Mouse (Mus musculus) brain, adult 2 months (tissue): ENCODE results near the gene Riox2.
"Not testable (repeated sequence)": the region's sequence is repeated elsewhere in the genome, so short reads cannot be mapped to it uniquely, and the experiment has no call there.

Experiments used
- DNase-seq: peaks from one replicate; pipeline ENCODE4 v3.0.0; 2011; ENCODE audit warnings: low read depth, low spot score

Gene Riox2

DNA sequence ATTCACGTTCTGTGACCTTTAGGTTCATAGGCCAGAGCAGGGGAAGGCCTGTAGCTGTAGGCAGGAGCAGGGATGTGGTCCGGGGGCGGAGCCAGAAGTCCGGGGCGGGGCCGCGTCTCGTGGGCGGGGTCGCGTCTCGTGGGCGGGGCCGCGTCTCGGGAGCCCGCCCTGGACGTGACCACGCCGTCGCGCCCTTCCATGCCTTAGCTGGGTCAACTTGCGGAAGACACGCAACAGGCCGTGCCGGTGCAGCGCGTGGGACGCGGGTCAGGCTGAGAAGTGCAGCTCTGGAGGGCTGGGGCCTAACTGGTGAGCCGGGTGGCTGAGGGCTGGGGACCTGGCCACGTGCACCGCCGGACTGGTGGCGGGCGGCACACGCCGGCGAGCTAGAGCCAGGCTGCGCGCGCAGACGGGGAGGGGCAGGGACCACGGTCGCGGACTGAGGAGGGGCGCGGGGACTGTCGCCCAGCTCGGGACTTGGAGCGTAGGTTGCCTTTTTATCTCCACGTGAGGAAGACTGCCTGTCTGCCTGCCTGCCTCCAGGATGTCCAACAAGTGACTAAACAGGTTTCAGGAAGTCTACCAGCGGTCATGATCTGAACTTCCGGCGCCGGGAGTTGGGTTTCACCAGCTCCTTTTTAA is at the start of gene Riox2:
Gene Riox2 (plus strand): TSS at position 139 of the 642 bp plus-strand sequence.
- peak; percentile 66 for DNase-seq

DNA sequence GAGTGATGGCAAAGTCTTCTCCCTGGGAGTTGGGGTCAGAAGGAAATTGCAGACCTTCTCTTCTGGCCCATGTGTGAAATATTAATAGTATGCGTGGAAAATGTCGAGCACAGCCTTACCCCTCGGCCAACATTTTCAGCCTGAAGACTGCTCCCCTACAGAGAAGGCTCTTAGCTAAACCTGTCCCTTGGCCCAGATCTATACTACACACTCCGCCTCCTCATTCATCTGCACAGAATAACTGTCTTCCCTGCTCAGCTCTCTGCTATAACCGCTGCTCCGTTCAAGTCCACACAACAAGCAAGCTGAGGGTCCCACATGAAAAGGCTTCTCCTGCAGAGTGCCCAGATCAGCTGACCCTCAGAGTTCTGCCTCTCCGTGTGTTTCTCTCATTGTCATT is 43.6 kb upstream of the Riox2 start:
- DNase-seq: no peak

DNA sequence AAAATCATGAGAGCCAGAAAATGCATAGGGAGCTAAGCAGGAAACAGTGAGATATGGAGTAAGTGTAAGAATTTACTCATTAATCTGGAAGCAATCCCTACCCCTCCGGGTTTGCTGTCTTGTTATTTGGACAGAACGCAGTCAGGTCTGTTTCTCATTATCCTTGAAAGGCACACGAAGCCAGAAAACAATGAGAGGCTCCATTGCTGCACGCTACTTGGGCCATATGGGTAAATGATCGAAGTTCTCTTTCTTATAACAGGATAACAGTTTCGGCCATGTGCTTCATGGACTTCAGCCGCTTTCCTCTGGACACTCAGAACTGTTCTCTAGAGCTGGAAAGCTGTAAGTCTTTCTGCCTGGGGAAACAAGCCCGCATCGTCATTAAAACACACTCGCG is 38.4 kb upstream of the Riox2 start:
- no peak for DNase-seq

DNA sequence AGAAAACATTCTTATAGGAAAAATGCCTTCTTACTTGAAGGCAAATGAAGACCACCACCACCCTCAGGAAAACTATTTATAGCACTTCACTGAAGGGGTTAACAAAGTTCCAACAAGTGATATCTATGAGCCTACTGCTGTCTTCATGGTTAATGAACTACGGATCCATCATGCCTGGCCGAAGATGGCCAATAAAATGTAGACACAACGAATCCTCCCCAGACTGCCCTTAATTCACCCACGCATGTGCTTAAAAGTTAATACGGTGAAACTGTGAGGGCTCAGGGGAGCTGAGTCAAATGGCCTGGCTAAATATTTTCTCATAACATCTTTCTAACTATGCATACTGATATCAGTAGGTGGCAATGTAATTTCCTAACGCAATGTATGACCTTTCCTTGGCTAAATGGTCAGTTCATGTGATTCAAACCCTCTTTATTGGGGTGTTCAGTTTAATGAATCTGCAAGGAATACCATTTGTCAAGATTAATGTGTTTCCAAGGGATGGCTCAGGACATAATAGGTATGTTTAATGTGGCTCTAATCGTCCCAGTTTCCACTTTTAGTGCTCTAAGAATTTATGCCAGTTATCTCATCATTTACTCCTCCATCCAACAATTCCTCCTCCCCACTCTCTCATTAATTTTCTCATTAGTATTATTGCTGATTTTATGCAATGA is 26.6 kb upstream of the Riox2 start:
- DNase-seq: no peak

DNA sequence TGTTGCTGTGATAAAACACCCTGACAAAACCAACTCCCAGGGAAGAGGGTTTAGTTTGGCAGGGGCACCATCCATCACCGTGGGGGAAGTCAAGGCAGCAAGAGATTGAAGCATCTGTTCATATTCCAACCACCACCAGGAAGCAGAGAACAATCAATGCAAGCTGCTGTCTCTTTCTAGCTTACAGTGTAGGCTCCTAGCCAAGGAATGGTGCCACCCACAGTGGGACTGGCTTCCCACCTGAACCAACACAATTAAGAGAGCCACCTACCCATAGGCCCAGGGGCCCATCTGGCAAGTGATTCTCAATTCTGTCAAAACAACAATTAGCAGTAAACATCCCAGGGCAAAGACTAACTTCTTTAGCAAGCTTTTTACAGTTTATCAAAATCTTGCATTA is 23.4 kb upstream of the Riox2 start:
- DNase-seq: peak; percentile 35

DNA sequence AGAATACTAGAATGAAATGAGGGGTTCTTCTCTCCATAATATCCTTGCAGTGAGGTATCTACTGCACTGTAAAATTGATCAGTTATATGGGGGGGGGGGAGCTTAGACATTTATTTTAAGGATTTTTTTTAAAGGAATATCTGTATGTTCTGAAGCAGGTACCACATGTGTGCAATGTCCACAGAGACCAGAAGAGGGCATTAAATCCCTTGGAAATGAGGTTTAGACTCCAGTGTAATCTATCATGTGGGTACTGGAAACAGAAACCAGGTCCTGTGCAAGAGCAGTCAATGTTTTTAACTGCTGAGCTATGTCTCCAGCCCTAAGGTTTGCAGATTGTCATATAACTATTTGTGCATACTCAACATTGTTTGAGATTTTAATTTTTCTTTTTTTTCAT is 22.5 kb upstream of the Riox2 start:
- no peak for DNase-seq

DNA sequence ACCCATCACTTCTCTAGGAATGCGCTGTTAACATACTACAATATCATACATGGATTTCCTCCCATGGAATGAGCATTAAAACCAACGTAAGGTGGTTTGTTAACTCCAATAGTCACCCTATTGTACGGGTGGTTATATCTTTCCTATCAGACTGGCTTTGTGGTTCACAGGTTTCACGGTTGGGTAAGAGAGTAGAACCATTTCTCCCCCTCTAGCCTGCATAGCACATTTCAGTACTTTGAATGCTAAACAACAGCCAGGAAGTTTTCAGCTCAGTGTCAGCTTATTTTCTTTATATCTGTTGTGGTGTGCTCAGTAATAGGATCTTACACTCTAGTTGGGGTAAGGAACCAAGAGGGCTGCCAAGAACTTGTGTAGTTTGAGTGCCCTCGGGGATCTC is 19.8 kb upstream of the Riox2 start:
- no peak for DNase-seq

DNA sequence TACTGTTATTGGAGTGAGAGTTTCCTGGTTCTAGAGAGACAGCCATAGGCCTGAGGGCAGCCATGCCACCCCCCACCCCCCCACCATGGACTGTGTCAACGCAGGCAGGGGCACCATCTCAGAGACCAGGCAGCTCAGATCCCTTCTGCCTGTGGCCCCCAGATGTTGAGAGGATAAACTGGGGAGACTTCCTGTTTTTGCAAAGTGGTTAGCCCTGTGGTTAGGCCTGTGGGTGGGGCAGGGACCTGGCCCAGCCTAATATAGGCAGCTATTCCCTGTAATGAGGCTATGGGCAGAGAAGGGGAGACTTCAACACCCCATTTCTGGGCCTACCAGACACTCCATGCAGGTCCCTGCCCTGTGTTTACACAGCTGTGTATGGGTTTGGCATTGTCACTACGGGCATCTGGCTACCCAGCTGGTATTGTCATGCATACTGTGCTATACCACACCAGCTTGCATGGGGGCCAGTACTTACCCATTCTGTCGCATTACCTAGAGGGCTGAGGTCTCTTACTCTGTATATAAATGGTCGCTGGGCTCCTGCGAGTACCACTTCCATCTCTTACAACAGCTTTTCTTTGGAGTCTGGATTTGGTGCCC is 12.2 kb upstream of the Riox2 start:
- not testable (repeated sequence) for DNase-seq

DNA sequence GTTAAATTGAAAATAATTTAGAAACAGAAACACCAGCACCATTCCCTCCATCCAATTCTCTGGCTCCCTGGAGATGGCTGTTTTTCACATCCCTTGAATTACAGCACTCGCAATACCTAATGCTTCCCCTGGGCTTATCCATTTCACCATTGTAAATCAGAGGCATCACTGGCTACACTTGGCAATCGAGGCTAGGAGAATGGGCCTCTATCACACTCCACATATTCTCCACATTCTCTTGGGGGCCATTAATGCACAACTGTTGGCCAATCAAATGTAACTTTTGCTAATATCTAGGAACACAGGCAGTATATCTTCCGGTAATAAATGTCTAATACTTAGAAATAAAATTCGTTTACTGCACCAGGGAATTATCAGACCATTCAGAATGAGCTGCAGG is 8.0 kb upstream of the Riox2 start:
- DNase-seq: no peak

DNA sequence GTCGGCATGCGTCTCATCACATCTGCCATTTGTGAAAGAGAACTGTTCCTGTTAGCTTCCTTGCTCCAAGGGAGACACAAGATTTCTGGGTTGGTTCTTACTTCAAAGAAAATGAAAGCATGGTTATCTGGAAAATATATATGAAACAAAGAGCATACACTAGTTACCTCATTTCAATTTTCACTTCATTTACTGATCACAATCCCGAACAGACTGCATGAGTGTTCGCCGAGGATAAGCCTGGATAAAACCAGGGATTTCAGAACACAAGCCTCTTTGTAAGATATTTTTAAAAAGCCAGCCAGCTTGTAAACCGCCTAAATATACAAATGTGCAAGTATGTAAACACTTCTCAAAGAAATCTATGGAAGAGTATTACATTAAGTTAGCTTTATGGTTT is 7.6 kb upstream of the Riox2 start:
- DNase-seq: no peak

DNA sequence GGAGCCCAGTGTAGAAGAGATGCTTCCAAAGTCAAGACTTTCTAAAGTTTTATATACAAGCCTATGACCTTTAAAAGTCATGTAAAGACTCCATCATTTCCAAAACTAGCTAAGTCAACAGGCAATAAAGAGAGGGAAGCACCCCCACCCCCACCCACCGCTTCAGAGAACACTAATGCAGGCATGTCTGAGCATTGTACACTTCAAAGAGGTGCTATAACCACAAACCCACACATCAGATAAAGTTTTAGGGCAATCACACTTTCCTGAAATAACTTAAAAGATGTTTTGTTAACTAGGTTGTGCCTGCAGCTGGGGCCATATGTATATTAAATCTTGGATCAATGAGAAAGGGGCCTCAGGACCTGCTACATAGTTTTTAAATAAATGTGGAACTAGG is 1.7 kb upstream of the Riox2 start:
- DNase-seq: no peak

DNA sequence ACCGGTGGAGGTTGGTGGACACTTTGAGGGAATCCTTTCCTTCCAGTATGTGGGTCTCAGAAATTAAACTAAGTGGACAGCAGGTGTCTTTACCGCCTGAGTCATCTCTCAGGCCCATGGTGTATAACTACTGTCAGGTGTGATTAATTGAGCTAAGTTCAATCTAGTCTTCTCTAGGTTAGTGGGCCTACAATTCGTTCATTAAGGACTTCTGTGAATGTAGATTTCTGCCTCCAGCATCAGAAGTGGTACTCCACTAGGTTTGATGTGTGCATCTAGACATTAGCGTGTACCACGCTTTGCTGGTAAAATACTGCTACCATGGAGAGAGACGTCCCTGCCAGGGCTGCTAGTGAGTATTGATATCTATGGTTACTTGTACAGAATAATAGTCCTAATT is 971 bp downstream of the Riox2 start:
- DNase-seq: no peak

DNA sequence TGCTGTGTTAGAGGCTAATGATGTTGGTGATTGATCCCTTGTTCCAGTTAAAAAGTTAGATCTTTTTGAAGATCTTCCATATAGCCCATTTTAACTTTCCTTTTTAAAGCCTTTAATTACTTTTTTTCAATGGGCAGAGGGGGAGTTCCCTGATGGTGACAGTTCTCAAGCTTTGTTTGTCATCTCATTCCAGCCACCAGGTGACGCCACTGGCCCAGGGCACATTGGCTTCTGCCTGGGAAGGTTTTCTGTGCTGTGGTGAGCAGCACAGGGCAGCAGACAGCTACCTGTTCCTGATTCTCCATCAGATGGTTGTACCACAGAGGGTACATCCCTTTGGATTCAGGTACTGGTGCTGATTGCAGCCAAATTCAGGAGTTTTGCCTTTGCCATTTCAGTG is 3.2 kb downstream of the Riox2 start:
- DNase-seq: peak; percentile 57

DNA sequence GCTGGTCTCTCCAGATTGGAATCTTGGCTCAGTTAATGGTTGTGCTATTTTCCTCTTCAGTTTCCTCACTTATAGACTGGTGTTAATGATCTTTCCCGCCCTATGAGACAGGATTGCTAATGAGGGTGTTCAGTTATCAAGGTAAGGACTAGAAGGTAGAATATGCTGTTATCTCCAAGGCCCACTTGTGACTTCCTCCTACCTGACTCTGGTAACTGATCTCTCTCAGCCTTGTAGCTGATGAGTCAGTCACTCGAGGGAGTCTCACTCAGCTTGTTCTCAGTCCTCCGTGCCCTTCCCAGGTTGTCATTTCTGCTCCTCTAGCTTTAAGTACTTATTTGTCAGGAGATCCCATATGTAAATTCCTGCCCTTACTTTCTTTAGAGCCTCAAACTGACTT is 6.4 kb downstream of the Riox2 start:
- peak; percentile 24 for DNase-seq

DNA sequence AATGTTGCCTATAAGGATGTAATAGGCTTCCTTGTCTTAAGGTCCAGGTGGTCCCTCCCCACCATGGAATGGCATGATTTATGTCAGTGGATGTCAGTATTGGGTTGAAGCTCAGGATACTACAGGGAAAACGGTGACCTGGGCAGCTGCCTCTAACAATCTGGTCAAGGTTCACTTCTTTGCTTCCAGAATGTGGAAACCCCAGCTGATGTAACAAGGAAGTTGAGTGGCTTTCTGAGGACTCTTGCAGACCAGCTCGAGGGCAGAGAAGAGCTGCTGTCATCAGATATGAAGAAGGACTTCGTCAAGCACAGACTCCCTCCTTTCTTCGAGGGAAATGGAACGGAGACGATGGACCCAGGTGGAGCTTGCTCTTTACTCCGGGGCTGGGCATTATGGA is 15.7 kb downstream of the Riox2 start:
- no peak for DNase-seq

DNA sequence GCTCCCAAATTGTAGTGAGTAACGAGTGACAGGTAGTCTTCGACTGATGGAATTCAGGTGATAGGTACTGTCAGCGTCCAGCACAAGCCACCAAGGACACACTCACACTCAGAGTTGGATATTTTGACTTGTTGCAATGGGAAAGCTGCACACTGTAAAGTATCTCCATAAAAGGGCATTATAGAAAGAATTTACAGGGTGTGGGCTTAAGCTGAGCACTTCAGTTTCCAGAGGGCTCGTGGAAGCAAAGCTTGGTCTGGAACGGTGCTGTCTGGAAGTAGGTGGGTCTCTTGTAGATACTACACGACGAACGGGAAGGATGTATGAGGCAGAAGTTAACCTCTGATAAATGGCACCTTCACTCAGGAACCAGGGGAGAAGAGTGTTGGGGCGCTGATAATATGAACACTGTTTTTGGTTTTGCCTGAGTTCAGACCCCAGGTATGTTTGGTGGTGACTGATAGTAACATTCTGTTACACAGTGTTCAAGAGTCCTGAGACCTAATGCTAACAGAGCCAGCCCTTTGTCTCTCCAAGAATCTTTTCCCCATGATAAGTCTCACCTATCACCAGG is 16.5 kb downstream of the Riox2 start:
- DNase-seq: no peak

DNA sequence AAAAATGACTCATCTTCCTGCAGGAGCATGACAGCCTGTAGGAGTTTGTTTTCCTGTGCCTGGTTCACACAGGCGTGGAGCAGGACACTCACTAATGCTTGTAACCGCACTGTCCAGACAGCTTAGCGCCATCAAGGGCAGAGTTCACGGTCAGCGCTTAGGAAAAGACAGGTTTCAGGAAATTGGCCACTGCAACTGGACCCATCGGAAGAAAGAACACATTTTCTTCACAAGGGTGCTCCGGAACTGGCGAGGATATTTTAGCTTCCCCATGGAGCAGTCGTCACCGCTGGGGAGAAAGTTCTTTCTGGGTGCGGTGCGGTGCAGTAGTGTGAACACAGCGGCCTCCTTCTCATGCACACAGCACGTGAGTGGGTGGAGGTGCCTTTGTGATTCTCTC is 21.6 kb downstream of the Riox2 start:
- peak; percentile 25 for DNase-seq

DNA sequence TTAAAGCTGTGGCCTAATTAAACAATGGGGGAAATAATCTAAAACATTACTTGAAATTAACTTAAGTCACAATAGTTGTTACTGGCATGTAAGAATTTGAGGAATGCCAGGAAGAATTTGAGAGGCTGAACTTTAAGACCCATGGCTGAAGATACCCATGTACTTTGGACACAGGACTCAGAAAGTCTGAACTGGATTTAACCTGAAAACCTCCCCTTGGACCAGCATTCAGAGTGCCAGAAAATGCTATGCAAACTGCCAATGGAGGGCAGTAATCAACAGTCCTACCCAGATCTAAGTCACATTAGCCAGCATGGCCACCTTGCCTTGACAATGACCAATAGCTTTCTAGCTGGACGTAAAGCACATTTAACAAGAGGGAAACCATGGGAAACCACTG is 26.4 kb downstream of the Riox2 start:
- DNase-seq: no peak

DNA sequence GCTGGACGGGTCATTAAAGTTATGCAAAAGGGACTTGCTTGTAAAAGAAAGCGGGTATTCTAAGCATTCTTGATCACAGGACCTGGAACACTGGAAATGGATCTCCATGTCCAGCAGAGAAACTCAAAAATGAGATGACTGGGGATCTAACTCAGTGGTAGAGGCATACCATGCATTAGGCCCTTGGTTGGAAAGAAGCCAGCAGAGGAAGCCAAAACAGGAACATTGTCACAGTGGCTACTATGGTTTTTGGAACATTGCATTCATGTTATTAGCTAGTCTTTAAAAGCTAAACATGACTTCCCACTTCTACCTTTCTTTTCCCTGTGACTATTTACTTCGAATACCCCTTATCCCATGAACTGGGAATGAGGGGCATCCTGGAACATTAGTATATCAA is 27.6 kb downstream of the Riox2 start:
- DNase-seq: no peak

DNA sequence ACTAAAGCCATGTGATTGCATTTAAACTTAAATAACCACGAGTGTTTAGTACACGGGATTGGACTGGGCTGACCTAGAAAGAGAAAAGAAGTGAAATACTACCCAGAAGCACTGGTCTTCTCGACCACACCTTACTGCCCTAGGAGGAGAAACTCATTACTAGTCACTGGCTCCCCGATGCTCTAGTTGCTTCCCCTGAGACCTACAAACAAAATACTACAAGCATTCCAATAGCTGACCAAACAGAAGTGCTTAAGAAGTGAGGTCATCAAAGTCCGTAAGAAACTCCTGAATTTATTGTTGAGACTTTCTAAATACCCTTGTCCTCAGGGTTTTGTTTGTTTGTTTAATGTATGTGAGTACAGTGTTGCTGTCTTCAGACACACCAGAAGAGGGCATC is 38.3 kb downstream of the Riox2 start:
- DNase-seq: no peak

DNA sequence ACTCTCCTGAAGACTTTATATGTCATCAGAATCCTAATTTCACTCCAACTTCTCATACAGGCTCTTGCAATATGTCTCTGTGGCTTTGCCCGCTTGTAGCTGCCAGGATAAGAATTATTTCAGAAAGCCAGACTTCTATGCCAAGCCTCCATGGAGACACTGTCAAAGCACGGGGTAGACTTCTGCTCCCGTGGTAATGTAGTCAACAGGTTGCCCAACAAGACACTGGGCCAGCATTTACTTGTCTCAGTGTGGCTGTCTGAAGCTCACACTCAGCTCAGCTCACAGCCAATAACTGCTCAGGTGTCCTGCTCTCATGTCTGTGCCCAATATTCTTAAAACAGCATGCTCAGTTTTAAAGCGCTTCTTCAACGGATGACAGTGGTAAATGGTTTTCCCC is 43.6 kb downstream of the Riox2 start:
- no peak for DNase-seq

DNA sequence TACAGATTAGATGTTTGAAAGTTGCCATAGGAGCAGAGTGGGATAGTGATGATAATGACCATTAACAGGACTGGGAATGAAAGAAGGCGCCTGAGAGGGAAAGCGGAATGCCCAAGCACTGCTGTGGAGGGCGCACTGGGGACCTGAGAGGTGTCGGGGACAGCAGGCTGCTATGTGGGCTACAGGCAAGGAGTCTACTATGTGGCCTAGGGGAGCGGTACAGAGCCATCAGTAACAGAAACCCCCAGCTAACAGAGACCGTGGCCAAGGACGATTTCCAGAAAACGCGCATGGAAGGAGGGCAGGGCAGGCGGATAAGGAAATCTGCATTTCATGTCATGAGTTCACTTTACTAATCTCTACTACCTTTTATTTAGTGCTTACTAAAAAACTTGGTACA is 45.4 kb downstream of the Riox2 start:
- DNase-seq: no peak
